Mouse (Mus musculus): Measurements from ENCODE around the gene Dnase2a. TPM values are rescaled to one million over a fixed set of nuclear protein-coding genes. Genes with fewer than 3 reads are reported as not detected.

Dnase2a gene
- polyA plus RNA-seq, 1 experiment, result 30.8 TPM

GRCm38 (mm10) chr8:84936962-84937546 lies 28.7 kb downstream of the Dnase2a start, which contains the start of gene Mast1:
Gene Mast1 (minus strand): TSS chr8:84937359.
- no peak for DNase-seq (ENCODE audit: low read depth)

- DNase-seq (ENCODE audit: low read depth), result no peak
Measured at GRCm38 (mm10) chr8:84937620-84938485, 29.5 kb downstream of the Dnase2a start.

- DNase-seq (ENCODE audit: low read depth), result no peak
Measured at GRCm38 (mm10) chr8:84943699-84944098, 35.3 kb downstream of the Dnase2a start.

- no peak for DNase-seq (ENCODE audit: low read depth)
Measured at GRCm38 (mm10) chr8:84944478-84945160, 36.3 kb downstream of the Dnase2a start.

- no peak for DNase-seq (ENCODE audit: low read depth)
Measured at GRCm38 (mm10) chr8:84945235-84945632, 36.9 kb downstream of the Dnase2a start.

- DNase-seq (ENCODE audit: low read depth), result no peak
Measured at GRCm38 (mm10) chr8:84945633-84946527, 37.5 kb downstream of the Dnase2a start.

GRCm38 (mm10) chr8:84946528-84947240 lies 38.3 kb downstream of the Dnase2a start, which contains the start of gene Rtbdn:
Gene Rtbdn (plus strand): TSS chr8:84946991.
- no peak for DNase-seq (ENCODE audit: low read depth)

- DNase-seq (ENCODE audit: low read depth), result no peak
Measured at GRCm38 (mm10) chr8:84947241-84947545, 38.8 kb downstream of the Dnase2a start.

- no peak for DNase-seq (ENCODE audit: low read depth)
Measured at GRCm38 (mm10) chr8:84949753-84950152, 41.4 kb downstream of the Dnase2a start.

- no peak for DNase-seq (ENCODE audit: low read depth)
Measured at GRCm38 (mm10) chr8:84952612-84953255, 44.4 kb downstream of the Dnase2a start.

- DNase-seq (ENCODE audit: low read depth), result no peak
Measured at GRCm38 (mm10) chr8:84956768-84957167, 48.4 kb downstream of the Dnase2a start.

- DNase-seq (ENCODE audit: low read depth), result no peak
Measured at GRCm38 (mm10) chr8:84959811-84960210, 51.5 kb downstream of the Dnase2a start.

GRCm38 (mm10) chr8:84963952-84964351 lies 55.6 kb downstream of the Dnase2a start:
- DNase-seq (ENCODE audit: low read depth), result no peak

- no peak for DNase-seq (ENCODE audit: low read depth)
Measured at GRCm38 (mm10) chr8:84965731-84966291, 57.5 kb downstream of the Dnase2a start.

- no peak for DNase-seq (ENCODE audit: low read depth)
Measured at GRCm38 (mm10) chr8:84966603-84967002, 58.2 kb downstream of the Dnase2a start.

GRCm38 (mm10) chr8:84967532-84968304 lies 59.4 kb downstream of the Dnase2a start:
- DNase-seq (ENCODE audit: low read depth), result no peak

GRCm38 (mm10) chr8:84968650-84969049 lies 60.3 kb downstream of the Dnase2a start:
- DNase-seq (ENCODE audit: low read depth), result no peak

- DNase-seq (ENCODE audit: low read depth), result no peak
Measured at GRCm38 (mm10) chr8:84969241-84970134, 61.1 kb downstream of the Dnase2a start, which contains the start of the genes Gm49661, Prdx2 and Rnaseh2a. Gene Gm49661 (minus strand): TSS chr8:84969433. Gene Prdx2 (plus strand): TSS chr8:84969587. Gene Rnaseh2a (minus strand): TSS chr8:84969767.

Measured in gonadal fat pad, adult 2 months (tissue).